Mouse (Mus musculus): ENCODE data around the gene Rorc. TPM values are rescaled to one million over a fixed set of nuclear protein-coding genes. Genes with fewer than 3 reads are reported as not detected.

Gene Rorc
- total RNA-seq, 1 experiment, result not detected

GRCm38 (mm10) chr3:94391001-94391400 lies 18.4 kb downstream of the Rorc start:
- TF ChIP-seq HCFC1 (IDR thresholded peaks at IDR 0.05; ENCODE audit: borderline replicate concordance, insufficient read depth, low read length), result no peak
- no peak for TF ChIP-seq ZC3H11A (IDR thresholded peaks at IDR 0.05; ENCODE audit: borderline replicate concordance, low read depth, low read length)
- no peak for TF ChIP-seq MAFK (IDR thresholded peaks at IDR 0.05; ENCODE audit: insufficient read depth, low read depth, low read length)
- no peak for TF ChIP-seq CHD2 (IDR thresholded peaks at IDR 0.05; ENCODE audit: low read depth, low read length)
- Histone ChIP-seq H3K4me3 (ENCODE audit: insufficient read depth in 1 of 2, low read depth in 1 of 2, low read length in 2 of 2, poor library complexity in 1 of 2, severe bottlenecking in 1 of 2) (no peak overlapping the region), H3K36me3 (ENCODE audit: control insufficient read depth, insufficient read depth, low read length, poor library complexity, severe bottlenecking) (no peaks in the 10 kb centered on the region), H3K9ac (ENCODE audit: insufficient read depth, low read depth, low read length, poor library complexity, severe bottlenecking) (no peak overlapping the region), H3K27ac (ENCODE audit: insufficient read depth, low read depth, low read length, poor library complexity, severe bottlenecking) (no peak overlapping the region), H3K4me1 (ENCODE audit: control insufficient read depth in 2 of 2, insufficient read depth in 2 of 2, low read length in 2 of 2, poor library complexity in 1 of 2) (no peaks in the 10 kb centered on the region), H3K9me3 (ENCODE audit: control insufficient read depth, insufficient read depth, low read depth, low read length) (no peaks in the 10 kb centered on the region)
- in situ Hi-C loops (cut with MboI; ENCODE audit: low sequenced_read_pairs in 2 of 2, unreplicated experiment in 2 of 2), result no loop called here
- no peak for DNase-seq (ENCODE audit: low read depth, low spot score)

- H3K9ac ChIP-seq (ENCODE audit: insufficient read depth, low read depth, low read length, poor library complexity, severe bottlenecking), result no peak overlapping the region
- DNase-seq (ENCODE audit: low read depth, low spot score), result no peak
- H3K4me1 ChIP-seq (ENCODE audit: control insufficient read depth in 2 of 2, insufficient read depth in 2 of 2, low read length in 2 of 2, poor library complexity in 1 of 2), result no peaks in the 10 kb centered on the region
- H3K36me3 ChIP-seq (ENCODE audit: control insufficient read depth, insufficient read depth, low read length, poor library complexity, severe bottlenecking), result no peaks in the 10 kb centered on the region
- in situ Hi-C loops (cut with MboI; ENCODE audit: low sequenced_read_pairs in 2 of 2, unreplicated experiment in 2 of 2), result no loop called here
- no peak overlapping the region for H3K4me3 ChIP-seq (ENCODE audit: insufficient read depth in 1 of 2, low read depth in 1 of 2, low read length in 2 of 2, poor library complexity in 1 of 2, severe bottlenecking in 1 of 2)
- H3K9me3 ChIP-seq (ENCODE audit: control insufficient read depth, insufficient read depth, low read depth, low read length), result no peaks in the 10 kb centered on the region
- TF ChIP-seq MAFK (IDR thresholded peaks at IDR 0.05; ENCODE audit: insufficient read depth, low read depth, low read length) (no peak), ZC3H11A (IDR thresholded peaks at IDR 0.05; ENCODE audit: borderline replicate concordance, low read depth, low read length) (no peak), ZNF384 (IDR thresholded peaks at IDR 0.05; ENCODE audit: low read depth, low read length) (no peak), CHD2 (IDR thresholded peaks at IDR 0.05; ENCODE audit: low read depth, low read length) (no peak), HCFC1 (IDR thresholded peaks at IDR 0.05; ENCODE audit: borderline replicate concordance, insufficient read depth, low read length) (no peak)
- no peak overlapping the region for H3K27ac ChIP-seq (ENCODE audit: insufficient read depth, low read depth, low read length, poor library complexity, severe bottlenecking)
Measured at GRCm38 (mm10) chr3:94392128-94392527, 19.5 kb downstream of the Rorc start.

- DNase-seq (ENCODE audit: low read depth, low spot score), result no peak
- Histone ChIP-seq H3K36me3 (ENCODE audit: control insufficient read depth, insufficient read depth, low read length, poor library complexity, severe bottlenecking) (no peaks in the 10 kb centered on the region), H3K9me3 (ENCODE audit: control insufficient read depth, insufficient read depth, low read depth, low read length) (no peaks in the 10 kb centered on the region), H3K9ac (ENCODE audit: insufficient read depth, low read depth, low read length, poor library complexity, severe bottlenecking) (no peak overlapping the region), H3K4me1 (ENCODE audit: control insufficient read depth in 2 of 2, insufficient read depth in 2 of 2, low read length in 2 of 2, poor library complexity in 1 of 2) (no peaks in the 10 kb centered on the region), H3K4me3 (ENCODE audit: insufficient read depth in 1 of 2, low read depth in 1 of 2, low read length in 2 of 2, poor library complexity in 1 of 2, severe bottlenecking in 1 of 2) (no peak overlapping the region), H3K27ac (ENCODE audit: insufficient read depth, low read depth, low read length, poor library complexity, severe bottlenecking) (no peak overlapping the region)
- TF ChIP-seq ZC3H11A (IDR thresholded peaks at IDR 0.05; ENCODE audit: borderline replicate concordance, low read depth, low read length) (no peak), MAFK (IDR thresholded peaks at IDR 0.05; ENCODE audit: insufficient read depth, low read depth, low read length) (no peak), HCFC1 (IDR thresholded peaks at IDR 0.05; ENCODE audit: borderline replicate concordance, insufficient read depth, low read length) (no peak), ZNF384 (IDR thresholded peaks at IDR 0.05; ENCODE audit: low read depth, low read length) (no peak), CHD2 (IDR thresholded peaks at IDR 0.05; ENCODE audit: low read depth, low read length) (no peak)
- in situ Hi-C loops (cut with MboI; ENCODE audit: low sequenced_read_pairs in 2 of 2, unreplicated experiment in 2 of 2), result no loop called here
Measured at GRCm38 (mm10) chr3:94393049-94393448, 20.5 kb downstream of the Rorc start.

- in situ Hi-C loops (cut with MboI; ENCODE audit: low sequenced_read_pairs in 2 of 2, unreplicated experiment in 2 of 2), result no loop called here
- H3K27ac ChIP-seq (ENCODE audit: insufficient read depth, low read depth, low read length, poor library complexity, severe bottlenecking), result no peak overlapping the region
- no peaks in the 10 kb centered on the region for H3K9me3 ChIP-seq (ENCODE audit: control insufficient read depth, insufficient read depth, low read depth, low read length)
Measured at GRCm38 (mm10) chr3:94396336-94396735, 23.7 kb downstream of the Rorc start.

GRCm38 (mm10) chr3:94396851-94397250 lies 24.3 kb downstream of the Rorc start:
- in situ Hi-C loops (cut with MboI; ENCODE audit: low sequenced_read_pairs in 2 of 2, unreplicated experiment in 2 of 2), result no loop called here

More at GRCm38 (mm10) chr3:94396336-94396735, 23.7 kb downstream of the Rorc start:
- TF ChIP-seq HCFC1 (IDR thresholded peaks at IDR 0.05; ENCODE audit: borderline replicate concordance, insufficient read depth, low read length), result no peak
- no peak for TF ChIP-seq ZNF384 (IDR thresholded peaks at IDR 0.05; ENCODE audit: low read depth, low read length)
- no peak for TF ChIP-seq CHD2 (IDR thresholded peaks at IDR 0.05; ENCODE audit: low read depth, low read length)
- TF ChIP-seq MAFK (IDR thresholded peaks at IDR 0.05; ENCODE audit: insufficient read depth, low read depth, low read length), result no peak
- no peak for TF ChIP-seq ZC3H11A (IDR thresholded peaks at IDR 0.05; ENCODE audit: borderline replicate concordance, low read depth, low read length)
- no peak for DNase-seq (ENCODE audit: low read depth, low spot score)
- no peak overlapping the region for H3K4me3 ChIP-seq (ENCODE audit: insufficient read depth in 1 of 2, low read depth in 1 of 2, low read length in 2 of 2, poor library complexity in 1 of 2, severe bottlenecking in 1 of 2)
- H3K4me1 ChIP-seq (ENCODE audit: control insufficient read depth in 2 of 2, insufficient read depth in 2 of 2, low read length in 2 of 2, poor library complexity in 1 of 2), result no peaks in the 10 kb centered on the region
- H3K36me3 ChIP-seq (ENCODE audit: control insufficient read depth, insufficient read depth, low read length, poor library complexity, severe bottlenecking), result no peaks in the 10 kb centered on the region
- H3K9ac ChIP-seq (ENCODE audit: insufficient read depth, low read depth, low read length, poor library complexity, severe bottlenecking), result no peak overlapping the region

More at GRCm38 (mm10) chr3:94396851-94397250, 24.3 kb downstream of the Rorc start:
- Histone ChIP-seq H3K4me1 (ENCODE audit: control insufficient read depth in 2 of 2, insufficient read depth in 2 of 2, low read length in 2 of 2, poor library complexity in 1 of 2) (no peaks in the 10 kb centered on the region), H3K9ac (ENCODE audit: insufficient read depth, low read depth, low read length, poor library complexity, severe bottlenecking) (no peak overlapping the region), H3K36me3 (ENCODE audit: control insufficient read depth, insufficient read depth, low read length, poor library complexity, severe bottlenecking) (no peaks in the 10 kb centered on the region), H3K4me3 (ENCODE audit: insufficient read depth in 1 of 2, low read depth in 1 of 2, low read length in 2 of 2, poor library complexity in 1 of 2, severe bottlenecking in 1 of 2) (no peak overlapping the region), H3K27ac (ENCODE audit: insufficient read depth, low read depth, low read length, poor library complexity, severe bottlenecking) (no peak overlapping the region), H3K9me3 (ENCODE audit: control insufficient read depth, insufficient read depth, low read depth, low read length) (no peaks in the 10 kb centered on the region)
- no peak for TF ChIP-seq ZNF384 (IDR thresholded peaks at IDR 0.05; ENCODE audit: low read depth, low read length)
- no peak for TF ChIP-seq MAFK (IDR thresholded peaks at IDR 0.05; ENCODE audit: insufficient read depth, low read depth, low read length)
- no peak for TF ChIP-seq ZC3H11A (IDR thresholded peaks at IDR 0.05; ENCODE audit: borderline replicate concordance, low read depth, low read length)
- TF ChIP-seq CHD2 (IDR thresholded peaks at IDR 0.05; ENCODE audit: low read depth, low read length), result no peak
- TF ChIP-seq HCFC1 (IDR thresholded peaks at IDR 0.05; ENCODE audit: borderline replicate concordance, insufficient read depth, low read length), result no peak
- DNase-seq (ENCODE audit: low read depth, low spot score), result no peak
